Mouse (Mus musculus): ENCODE measurements around the gene Phlpp2. TPM values are rescaled to one million over a fixed set of nuclear protein-coding genes. Genes with fewer than 3 reads are reported as not detected.
A peak's percentile ranks its signal among the peaks of the same experiment; 100 is the strongest.

Gene Phlpp2
- polyA plus RNA-seq, 1 experiment from 2014 or later = 4.0 TPM

DNA sequence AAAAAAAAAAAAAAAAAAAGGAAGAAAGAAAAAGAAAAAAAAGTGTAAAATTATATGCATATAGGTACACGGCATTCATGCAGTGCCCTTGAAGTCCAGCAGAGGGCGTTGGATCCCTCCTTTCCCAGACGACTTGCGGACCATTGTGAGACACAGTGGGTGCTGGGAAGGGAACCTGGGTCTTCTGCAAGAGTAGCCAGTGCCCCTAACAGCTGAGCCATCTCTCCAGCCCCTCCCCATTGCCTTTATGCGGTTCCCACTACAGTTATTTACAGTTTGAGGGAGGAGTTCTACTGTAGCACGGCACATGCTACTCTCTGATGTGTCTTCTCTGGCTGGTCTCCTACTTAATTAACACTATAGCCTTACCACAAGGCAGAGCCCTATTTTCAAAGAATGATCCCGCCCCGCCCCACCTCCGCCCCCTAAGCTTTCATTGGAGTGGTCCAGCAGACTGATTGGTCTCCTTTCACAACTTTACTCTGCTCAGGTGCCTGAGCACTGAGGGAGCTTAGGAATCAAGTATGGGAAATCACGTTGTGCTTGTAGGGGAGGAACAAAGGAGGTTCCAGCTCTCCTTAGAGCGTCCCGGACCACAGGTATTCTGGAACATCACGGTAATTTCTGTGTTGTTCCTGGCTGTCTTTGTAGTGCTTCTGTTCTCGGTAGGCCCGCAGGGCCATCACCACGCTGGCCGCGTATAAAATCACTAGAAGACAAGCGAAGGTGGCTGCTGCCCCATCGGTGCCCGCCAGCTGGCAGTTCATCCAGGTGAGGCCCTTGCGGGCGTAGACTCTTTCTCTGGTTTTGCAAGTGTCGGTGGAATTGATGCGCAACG lies 79.3 kb downstream of the Phlpp2 start:
- Histone ChIP-seq H3K4me3 (replicated peaks) (peak overlapping the region; percentile 40), H3K4me2 (peak overlapping the region; percentile 77), H3K4me1 (replicated peaks) (peaks cover 28% of the 10 kb centered on the region), H3K36me3 (peaks cover 13% of the 10 kb centered on the region), H3K27ac (no peak overlapping the region), H3K9ac (replicated peaks) (peak overlapping the region; percentile 37), H3K27me3 (peaks cover 76% of the 10 kb centered on the region), H3K9me3 (no peaks in the 10 kb centered on the region)
- peak; percentile 58; the same call in 1 of the 2 replicates for ATAC-seq (ENCODE audit: insufficient number of reproducible peaks, insufficient read depth, low FRiP score, low TSS enrichment, low read depth)
- 2% methylated on average over 26 of the region's 26 CpGs for WGBS

DNA sequence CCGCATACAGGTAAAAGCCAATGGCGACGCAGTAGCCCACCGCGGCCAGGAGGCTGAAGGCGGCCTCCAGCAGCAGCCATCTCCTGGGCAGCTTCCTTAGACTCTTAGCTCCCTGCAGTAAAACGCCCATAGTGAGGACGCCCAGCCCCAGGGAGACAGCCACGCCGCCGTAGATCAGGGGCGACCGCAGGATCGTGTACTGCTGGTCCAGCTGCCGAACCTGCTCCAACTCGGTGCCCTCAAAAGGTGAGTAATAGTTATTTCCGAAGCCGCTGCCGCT lies 79.9 kb downstream of the Phlpp2 start:
- Histone ChIP-seq H3K4me1 (replicated peaks) (peaks cover 28% of the 10 kb centered on the region), H3K36me3 (peaks cover 7% of the 10 kb centered on the region), H3K4me2 (peak overlapping the region; percentile 77), H3K9ac (replicated peaks) (peak overlapping the region; percentile 37), H3K27me3 (peaks cover 76% of the 10 kb centered on the region), H3K4me3 (replicated peaks) (peak overlapping the region; percentile 40), H3K9me3 (no peaks in the 10 kb centered on the region), H3K27ac (no peak overlapping the region)
- WGBS = 5% methylated on average over 19 of the region's 19 CpGs
- ATAC-seq (ENCODE audit: insufficient number of reproducible peaks, insufficient read depth, low FRiP score, low TSS enrichment, low read depth) = no peak

DNA sequence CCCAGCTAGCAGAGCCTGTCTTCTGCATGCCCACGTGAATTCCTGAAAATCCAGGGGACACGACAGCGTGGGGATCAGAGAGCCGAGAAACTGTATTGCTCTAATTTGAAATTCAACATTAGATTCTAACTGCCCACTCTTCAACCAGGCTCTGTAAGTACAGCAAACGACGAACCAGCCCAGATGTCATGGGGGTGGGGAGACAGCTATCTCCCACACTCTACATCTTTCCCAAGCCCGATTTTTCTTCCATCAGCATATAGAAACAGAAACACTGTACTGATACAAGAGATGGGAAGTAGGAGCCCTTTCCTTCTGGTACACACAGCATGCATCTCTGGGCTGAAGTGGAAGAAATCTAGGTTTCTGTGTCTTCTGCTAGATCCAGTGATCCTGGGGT lies 83.8 kb downstream of the Phlpp2 start:
- Histone ChIP-seq H3K9me3 (no peaks in the 10 kb centered on the region), H3K27ac (no peak overlapping the region), H3K36me3 (no peaks in the 10 kb centered on the region), H3K4me1 (replicated peaks) (peaks cover 15% of the 10 kb centered on the region), H3K27me3 (peaks cover 76% of the 10 kb centered on the region), H3K4me2 (no peak overlapping the region), H3K9ac (replicated peaks) (no peak overlapping the region), H3K4me3 (replicated peaks) (no peak overlapping the region)
- WGBS = 76% methylated on average over 7 of the region's 7 CpGs
- no peak for ATAC-seq (ENCODE audit: insufficient number of reproducible peaks, insufficient read depth, low FRiP score, low TSS enrichment, low read depth)

DNA sequence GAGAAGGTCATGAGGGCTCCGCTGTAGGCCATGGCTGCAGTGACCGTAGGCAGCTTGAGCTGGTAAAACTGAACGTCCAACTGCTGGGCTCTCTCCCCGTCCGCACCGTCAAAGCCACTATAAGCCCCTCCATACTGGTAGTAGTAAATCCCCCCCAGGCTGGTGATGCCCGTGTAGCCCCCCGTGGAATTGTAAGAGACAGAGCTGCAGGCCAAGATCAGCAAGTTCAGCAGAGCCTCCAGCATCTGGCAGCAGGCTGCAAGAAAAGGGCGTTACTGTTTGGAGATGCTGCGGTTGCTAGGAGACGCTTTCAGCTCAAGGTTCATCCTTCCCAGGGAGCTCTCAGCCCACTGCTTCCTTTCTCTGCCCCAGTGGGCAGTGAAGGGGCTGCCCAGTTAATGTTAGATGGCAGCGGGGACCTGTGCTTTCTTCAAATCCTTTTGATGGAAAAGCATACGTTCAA lies 86.2 kb downstream of the Phlpp2 start:
- Histone ChIP-seq H3K4me3 (replicated peaks) (no peak overlapping the region), H3K9ac (replicated peaks) (no peak overlapping the region), H3K27ac (no peak overlapping the region), H3K4me1 (replicated peaks) (peaks cover 18% of the 10 kb centered on the region), H3K36me3 (no peaks in the 10 kb centered on the region), H3K4me2 (no peak overlapping the region), H3K9me3 (no peaks in the 10 kb centered on the region), H3K27me3 (peaks cover 68% of the 10 kb centered on the region)
- 57% methylated on average over 13 of the region's 13 CpGs for WGBS
- no peak for ATAC-seq (ENCODE audit: insufficient number of reproducible peaks, insufficient read depth, low FRiP score, low TSS enrichment, low read depth)

DNA sequence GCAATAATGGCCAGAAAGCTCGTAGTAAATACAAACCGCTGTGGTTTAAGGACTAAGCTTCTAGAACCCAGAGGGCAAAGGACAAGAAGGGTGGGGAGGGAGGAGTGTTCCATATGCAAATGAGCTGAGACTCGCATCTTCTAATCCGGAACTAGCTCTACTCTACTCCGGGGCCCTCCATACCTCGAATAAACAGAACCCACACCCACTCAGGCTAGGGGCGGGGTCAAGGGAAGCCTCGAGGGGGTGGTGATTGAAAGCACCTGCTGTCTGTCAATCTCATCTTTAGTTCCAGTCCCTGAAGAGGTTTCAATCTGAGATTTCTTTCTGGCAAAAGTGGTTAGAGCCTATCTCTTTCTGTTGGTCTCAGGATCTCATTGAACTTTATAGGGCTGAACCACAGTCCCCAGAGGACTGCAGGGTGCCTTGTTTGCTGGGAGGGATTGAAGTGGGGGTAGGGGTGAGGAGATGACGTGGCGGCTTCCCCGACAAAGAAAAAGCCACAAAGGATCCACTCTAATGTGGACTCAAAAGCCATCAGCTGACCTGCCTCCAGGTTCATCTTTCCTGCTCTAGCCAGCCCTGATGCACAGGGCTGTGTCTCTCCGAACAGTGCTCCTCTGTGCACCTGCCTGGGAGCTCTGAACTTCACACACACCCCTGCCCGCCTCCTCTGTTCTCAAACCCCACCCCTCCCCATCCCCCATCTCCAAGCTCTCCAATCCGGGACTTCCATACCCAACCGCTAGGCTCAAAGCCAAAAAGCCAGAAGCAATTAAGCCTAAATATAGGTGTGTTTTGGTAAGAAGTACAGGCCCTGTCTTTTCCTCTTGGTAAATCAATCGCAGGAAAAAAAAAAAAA lies 89.1 kb downstream of the Phlpp2 start:
- peak; percentile 50 for ATAC-seq (ENCODE audit: insufficient number of reproducible peaks, insufficient read depth, low FRiP score, low TSS enrichment, low read depth)
- Histone ChIP-seq H3K4me3 (replicated peaks) (no peak overlapping the region), H3K9ac (replicated peaks) (no peak overlapping the region), H3K4me1 (replicated peaks) (peaks cover 24% of the 10 kb centered on the region), H3K27ac (0 out of 2 replicates have a peak overlapping the region, but pooled peaks have one; percentile 29), H3K9me3 (no peaks in the 10 kb centered on the region), H3K36me3 (no peaks in the 10 kb centered on the region), H3K27me3 (peaks cover 69% of the 10 kb centered on the region), H3K4me2 (peak overlapping the region; percentile 36)
- 8% methylated on average over 16 of the region's 16 CpGs for WGBS

DNA sequence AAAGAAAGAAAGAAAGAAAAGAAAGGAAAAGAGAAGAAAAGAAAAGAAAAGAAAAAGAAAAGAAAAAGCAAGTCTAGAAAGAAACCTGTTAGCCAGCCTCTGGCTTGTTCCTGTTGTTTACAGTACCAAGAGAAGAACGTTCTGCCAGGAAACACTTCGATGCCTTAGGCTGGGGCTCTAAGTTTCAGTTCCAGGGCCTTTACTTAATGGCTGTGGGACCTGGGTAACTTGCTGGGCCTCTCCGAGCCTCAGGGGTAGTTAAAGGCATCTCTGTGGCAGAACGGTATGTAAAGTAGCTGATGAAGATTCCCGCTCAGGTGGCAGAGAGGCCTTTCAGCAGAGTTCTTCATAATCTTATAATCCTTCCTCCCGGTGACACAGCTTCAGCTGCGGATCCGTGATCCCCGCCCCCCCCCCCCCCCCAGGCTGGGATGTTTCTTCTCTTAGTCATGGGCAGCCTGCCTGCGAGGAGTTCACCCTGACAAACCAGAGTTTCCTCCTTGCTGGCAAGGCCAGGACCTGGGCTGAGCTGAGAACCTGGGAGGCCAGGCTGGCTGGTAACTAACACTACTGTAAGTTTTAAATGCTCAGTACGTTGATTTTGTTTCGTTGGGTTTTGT lies 89.8 kb downstream of the Phlpp2 start:
- H3K27ac ChIP-seq = peak overlapping the region; percentile 12; the same call in 1 of the 2 replicates

DNA sequence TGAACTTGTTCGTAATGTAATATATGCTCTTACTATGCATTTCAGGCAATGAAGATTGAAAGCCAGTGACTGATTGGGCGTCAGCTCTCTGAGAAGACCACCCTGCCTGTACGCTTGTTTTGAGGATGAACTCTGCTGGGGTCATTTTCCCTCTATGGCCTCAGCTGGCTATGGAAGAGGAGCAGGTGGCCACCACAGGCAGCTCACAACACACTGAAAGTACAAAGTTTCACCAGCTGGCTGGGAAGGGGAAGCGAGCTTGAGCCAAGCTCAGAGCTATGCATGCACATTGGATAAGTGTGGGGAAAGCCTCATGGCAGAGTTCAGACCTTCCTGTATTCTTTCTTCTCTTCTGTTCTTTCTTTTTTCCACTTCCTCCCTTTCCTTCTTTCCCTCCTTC lies 90.8 kb downstream of the Phlpp2 start:
- Histone ChIP-seq H3K4me3 (replicated peaks) (no peak overlapping the region), H3K4me2 (no peak overlapping the region), H3K9ac (replicated peaks) (no peak overlapping the region), H3K4me1 (replicated peaks) (peaks cover 31% of the 10 kb centered on the region), H3K36me3 (no peaks in the 10 kb centered on the region), H3K9me3 (no peaks in the 10 kb centered on the region), H3K27ac (no peak overlapping the region), H3K27me3 (peaks cover 72% of the 10 kb centered on the region)
- 83% methylated on average over 4 of the region's 4 CpGs for WGBS
- no peak for ATAC-seq (ENCODE audit: insufficient number of reproducible peaks, insufficient read depth, low FRiP score, low TSS enrichment, low read depth)

More for the DNA sequence above, 89.8 kb downstream of the Phlpp2 start:
- peaks cover 26% of the 10 kb centered on the region for H3K4me1 ChIP-seq (replicated peaks)
- no peak overlapping the region for H3K4me3 ChIP-seq (replicated peaks)
- no peak for ATAC-seq (ENCODE audit: insufficient number of reproducible peaks, insufficient read depth, low FRiP score, low TSS enrichment, low read depth)
- no peak overlapping the region for H3K4me2 ChIP-seq
- no peaks in the 10 kb centered on the region for H3K9me3 ChIP-seq
- peak overlapping the region; percentile 34; the same call in 1 of the 2 replicates for H3K9ac ChIP-seq (replicated peaks)
- WGBS = 30% methylated on average over 9 of the region's 12 CpGs
- H3K36me3 ChIP-seq = no peaks in the 10 kb centered on the region
- H3K27me3 ChIP-seq = peaks cover 72% of the 10 kb centered on the region

DNA sequence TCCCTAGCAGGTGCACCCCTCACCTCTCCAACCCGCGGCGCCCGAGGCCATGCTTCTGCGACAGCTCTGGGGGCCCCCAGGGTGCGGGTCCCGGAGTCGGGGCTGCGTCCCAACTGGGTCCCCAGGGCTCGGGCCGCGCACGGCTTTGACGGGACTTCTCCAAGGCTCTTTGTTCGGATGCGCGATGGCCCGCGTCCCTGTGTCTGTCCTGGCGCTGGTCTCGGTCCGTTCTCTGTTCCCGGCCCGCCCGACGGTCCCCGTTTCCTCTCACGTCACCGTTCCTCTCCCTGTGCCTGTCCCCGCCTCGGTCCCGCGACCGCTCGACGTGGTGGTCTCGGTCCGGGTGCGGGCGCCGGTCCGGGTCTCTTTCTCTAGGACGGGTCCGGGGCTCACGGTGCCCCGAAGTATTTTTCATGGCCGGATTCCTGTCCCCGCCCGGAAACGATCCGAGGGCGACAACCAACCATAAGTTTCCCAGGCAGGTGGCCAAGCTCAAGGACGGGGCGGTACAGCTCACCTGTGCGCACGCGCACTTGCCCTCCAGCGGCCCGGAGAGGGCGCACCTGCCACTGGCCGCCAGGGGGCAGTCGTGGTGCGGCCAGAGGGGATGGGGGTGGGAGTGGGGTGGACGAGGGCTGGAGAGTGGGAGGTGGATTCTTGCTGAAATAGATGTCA lies 93.5 kb downstream of the Phlpp2 start, which contains the start of gene Marveld3:
TSS of gene Marveld3 (minus strand) at position 511 of the 675 bp plus-strand sequence.
- Histone ChIP-seq H3K4me3 (replicated peaks) (peak within 1 kb of the TSS; percentile 39), H3K9ac (replicated peaks) (peak within 1 kb of the TSS; percentile 27), H3K4me2 (peak within 1 kb of the TSS; percentile 64), H3K9me3 (no peaks in the 10 kb centered on the region), H3K4me1 (replicated peaks) (peaks cover 30% of the 10 kb centered on the region), H3K36me3 (no peaks in the 10 kb centered on the region), H3K27ac (no peak within 1 kb of the TSS), H3K27me3 (peaks cover 69% of the 10 kb centered on the region)
- no peak for ATAC-seq (ENCODE audit: insufficient number of reproducible peaks, insufficient read depth, low FRiP score, low TSS enrichment, low read depth)
- 3% methylated on average over 64 of the region's 64 CpGs for WGBS

DNA sequence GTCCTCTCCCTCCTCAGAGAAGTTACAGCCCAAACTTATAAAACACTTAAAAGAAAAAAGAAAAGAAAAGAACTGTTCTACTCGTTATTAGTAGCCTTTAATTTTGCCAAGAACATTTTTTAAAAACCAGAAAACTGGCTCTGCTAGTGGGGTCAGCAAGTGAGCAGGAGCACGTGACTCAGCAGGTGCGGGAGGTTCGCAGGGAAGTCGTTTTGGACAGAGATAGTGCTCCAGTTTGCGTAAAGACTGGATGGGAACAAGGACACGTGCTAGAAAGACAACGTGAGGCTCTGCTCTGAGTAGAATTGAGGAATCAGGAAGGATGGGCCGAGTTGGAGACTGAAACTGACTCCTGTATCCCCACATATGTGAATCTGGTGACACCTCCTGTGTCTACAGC lies 94.6 kb downstream of the Phlpp2 start:
- WGBS = 70% methylated on average over 9 of the region's 9 CpGs
- H3K27me3 ChIP-seq = peaks cover 63% of the 10 kb centered on the region
- H3K4me1 ChIP-seq (replicated peaks) = peaks cover 20% of the 10 kb centered on the region
- no peaks in the 10 kb centered on the region for H3K36me3 ChIP-seq
- H3K9ac ChIP-seq (replicated peaks) = no peak overlapping the region
- no peaks in the 10 kb centered on the region for H3K9me3 ChIP-seq
- H3K4me3 ChIP-seq (replicated peaks) = no peak overlapping the region
- ATAC-seq (ENCODE audit: insufficient number of reproducible peaks, insufficient read depth, low FRiP score, low TSS enrichment, low read depth) = no peak
- no peak overlapping the region for H3K27ac ChIP-seq
- H3K4me2 ChIP-seq = no peak overlapping the region

DNA sequence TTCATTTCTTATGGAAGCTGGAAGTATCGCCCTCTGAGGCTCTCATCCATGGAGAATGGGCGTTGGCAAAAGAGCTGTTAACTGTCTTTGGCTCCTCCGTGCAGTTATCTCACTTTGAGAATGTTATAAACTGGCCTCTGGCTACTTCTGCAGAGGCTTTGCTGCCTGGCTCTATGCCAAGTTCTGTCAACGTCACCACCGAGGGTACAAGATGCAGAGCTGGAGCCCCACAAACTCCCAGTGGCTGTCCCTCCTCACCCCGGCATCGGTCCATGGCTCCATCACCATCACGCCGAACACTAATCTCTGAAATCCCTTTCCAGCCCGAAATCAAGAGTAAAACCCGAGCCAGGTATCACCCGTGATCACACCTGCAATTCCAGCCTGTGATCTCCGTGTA lies 95.1 kb downstream of the Phlpp2 start:
- 74% methylated on average over 13 of the region's 13 CpGs for WGBS
- no peak overlapping the region for H3K27ac ChIP-seq
- H3K4me2 ChIP-seq = no peak overlapping the region
- H3K36me3 ChIP-seq = no peaks in the 10 kb centered on the region
- H3K9ac ChIP-seq (replicated peaks) = no peak overlapping the region
- H3K4me3 ChIP-seq (replicated peaks) = no peak overlapping the region
- H3K27me3 ChIP-seq = peaks cover 68% of the 10 kb centered on the region
- no peak for ATAC-seq (ENCODE audit: insufficient number of reproducible peaks, insufficient read depth, low FRiP score, low TSS enrichment, low read depth)
- no peaks in the 10 kb centered on the region for H3K9me3 ChIP-seq
- H3K4me1 ChIP-seq (replicated peaks) = peaks cover 15% of the 10 kb centered on the region

All from limb, embryonic 12.5 days (tissue).